Mouse (Mus musculus) WW6 (cell line): ENCODE data around the gene Itgb5.

Source experiments
- DNase-seq: peaks from one replicate; pipeline ENCODE4 v3.0.0-alpha.2; 2013; ENCODE audit warnings: low read depth, low spot score

Gene Itgb5

DNA sequence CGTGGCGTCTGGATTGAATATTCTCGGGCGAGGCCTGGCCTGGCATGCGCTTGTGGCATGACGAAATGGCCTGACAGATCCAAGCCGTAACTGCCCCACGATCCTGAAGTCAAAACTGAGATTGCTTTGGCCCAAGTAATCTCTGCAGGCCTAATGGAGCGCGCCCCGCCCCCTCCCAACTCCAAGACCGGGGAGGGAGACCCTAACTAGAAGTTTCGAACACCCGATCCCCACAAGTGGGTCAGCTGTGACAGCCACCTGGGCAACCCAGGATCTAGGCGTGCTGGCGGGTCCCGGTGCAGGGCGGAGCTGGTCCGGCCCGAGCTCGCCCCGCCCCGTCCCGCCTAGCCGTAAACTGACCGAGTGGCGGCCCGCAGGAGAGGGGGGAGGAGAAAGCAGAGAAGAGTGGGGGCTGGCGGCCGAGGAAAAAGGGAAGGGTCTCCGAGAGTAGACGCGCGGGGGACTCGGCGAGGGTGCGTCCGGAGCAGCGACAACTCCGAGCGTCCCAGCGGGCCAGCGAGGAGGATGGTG lies at the start of gene Itgb5:
Gene Itgb5 (plus strand): TSS at position 365 of the 531 bp plus-strand sequence.
- DNase-seq, result no peak

DNA sequence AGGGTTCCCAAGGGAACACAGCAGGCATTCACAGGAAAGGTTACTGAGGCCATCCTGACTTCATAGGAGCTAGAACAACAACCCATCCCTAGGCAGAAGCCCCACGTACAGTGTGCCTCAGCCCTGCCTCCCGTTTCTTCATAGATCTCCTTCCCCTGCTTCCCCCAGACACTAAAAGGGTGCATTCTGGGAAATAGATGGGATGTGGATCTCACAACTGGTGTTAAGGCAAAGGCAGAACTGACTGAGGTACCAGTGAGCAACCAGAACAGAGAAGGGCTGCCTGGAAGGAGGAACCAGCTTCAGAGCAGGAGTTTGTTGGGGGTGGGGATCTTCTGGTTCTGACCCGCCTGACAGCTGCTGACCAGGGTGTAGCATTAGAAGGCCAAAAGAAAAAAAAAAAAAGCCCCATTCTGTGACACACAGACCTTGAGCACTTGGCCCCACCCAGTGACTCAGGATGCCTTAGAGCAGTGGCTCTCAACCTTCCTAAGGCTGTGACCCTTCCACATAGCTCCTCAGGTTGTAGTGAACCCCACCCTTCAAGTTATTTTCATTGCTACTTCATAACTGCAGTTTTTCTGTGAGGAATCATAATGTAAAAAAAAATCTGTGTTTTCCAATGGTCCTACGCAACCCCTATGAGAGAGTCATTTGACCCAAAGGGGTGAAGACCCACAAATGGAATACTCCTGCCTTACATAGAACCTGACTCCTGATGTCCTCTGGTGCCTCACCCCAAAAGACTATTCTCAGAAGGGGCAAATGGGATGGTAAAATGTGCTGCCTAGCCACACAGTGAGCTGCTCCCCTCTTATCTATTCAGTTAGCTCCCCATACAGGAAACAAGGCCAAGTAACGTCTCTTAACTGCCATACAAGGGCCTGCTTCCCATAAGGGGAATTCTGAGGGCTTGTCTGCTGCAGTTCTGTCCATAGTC lies 47.4 kb upstream of the Itgb5 start:
- no peak for DNase-seq

DNA sequence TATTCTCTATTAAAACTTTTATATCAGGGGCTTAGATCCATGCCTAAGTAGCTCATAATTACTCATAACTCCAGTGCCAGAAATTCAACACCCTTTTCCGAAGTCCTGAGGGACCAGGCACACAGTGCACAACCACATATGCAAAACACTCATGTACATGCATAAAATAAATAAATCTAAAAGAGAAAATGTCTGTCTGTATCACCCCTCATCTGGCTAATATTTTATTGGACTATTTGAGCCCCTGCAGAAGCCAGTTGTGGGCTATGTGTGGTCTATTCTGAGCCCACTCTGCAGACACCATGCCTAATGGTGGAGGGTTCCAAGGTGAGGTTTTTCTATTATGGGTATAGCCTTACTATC lies 46.8 kb upstream of the Itgb5 start:
- DNase-seq, result no peak

DNA sequence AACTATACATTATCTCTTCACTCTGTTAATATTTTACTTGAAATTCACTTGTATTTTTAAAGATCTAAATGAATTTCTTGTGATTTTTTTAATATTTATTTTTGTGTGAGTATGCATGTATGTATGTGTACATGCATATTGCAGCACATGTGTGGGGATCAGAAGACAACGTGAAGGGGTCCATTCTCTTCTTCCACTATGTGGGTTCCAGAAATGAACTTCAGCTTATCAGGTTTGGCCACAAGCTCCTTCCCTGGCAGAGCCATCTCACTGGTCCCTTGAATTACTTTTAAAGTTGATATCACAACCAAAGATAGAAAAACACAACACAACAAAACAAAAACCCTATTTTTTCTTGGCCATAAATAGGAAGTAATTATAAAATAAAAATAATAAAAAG lies 44.9 kb upstream of the Itgb5 start:
- DNase-seq, result no peak

DNA sequence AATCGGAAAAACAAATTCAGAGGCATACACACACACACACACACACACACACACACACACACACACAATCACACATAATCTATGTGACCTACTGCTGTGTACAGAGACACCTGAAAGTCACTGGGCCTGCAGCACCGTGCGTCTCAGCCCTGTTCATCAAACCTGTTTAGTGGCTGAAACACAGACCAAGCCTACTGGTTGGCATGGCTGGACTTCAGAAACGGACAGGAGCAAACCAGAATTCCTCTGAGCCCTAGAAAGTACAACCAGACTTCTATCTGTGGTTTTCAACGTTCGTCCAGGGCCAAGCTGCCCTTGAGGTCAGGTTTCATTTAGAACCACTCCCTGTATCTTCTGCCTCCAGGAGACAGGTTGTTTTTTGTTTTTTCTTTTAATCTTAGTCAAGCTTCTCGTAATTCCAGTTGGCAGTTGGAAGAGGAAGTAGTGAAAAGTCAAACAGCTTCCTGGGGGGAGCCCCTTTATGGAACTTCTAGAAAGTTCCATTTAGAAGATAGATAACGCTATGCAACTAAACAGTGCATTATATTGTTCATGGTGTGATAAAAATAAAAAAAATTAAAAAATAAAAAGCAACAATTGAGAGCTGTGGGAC lies 44.3 kb upstream of the Itgb5 start:
- DNase-seq, result no peak

DNA sequence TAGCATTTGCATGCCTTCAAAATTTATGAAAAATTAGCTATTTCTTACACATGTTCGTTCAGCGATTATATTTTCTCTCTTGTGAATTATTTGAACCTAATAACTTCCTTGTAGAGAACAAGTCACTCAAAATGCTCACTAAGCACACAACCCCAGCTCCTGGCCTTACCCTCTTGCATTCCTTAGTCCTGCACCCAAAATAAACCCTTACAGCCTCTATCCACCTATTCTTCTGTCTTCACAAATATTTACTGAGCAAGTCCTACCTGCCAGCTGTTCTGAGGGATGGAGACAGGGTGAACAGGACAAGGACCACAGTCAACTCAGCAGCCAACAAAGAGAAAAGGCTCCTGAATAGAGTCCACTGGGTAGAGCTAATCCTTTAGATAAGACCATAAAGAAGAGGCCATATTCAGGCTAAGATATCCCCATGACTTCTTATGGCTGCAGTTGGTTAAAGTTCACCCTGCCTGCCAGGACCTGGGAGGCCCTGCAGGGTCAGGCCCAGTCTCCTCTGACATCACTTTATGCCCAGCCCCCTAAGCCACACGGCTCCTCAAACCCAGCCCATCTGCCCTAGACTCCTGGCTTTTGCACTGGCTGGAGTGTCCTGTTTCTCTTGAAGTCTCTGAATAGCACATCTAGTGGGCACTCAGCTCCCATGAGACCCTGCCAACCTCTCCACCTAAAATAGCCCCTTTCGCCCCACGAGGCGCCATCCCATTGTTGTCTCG lies 42.6 kb upstream of the Itgb5 start:
- no peak for DNase-seq

DNA sequence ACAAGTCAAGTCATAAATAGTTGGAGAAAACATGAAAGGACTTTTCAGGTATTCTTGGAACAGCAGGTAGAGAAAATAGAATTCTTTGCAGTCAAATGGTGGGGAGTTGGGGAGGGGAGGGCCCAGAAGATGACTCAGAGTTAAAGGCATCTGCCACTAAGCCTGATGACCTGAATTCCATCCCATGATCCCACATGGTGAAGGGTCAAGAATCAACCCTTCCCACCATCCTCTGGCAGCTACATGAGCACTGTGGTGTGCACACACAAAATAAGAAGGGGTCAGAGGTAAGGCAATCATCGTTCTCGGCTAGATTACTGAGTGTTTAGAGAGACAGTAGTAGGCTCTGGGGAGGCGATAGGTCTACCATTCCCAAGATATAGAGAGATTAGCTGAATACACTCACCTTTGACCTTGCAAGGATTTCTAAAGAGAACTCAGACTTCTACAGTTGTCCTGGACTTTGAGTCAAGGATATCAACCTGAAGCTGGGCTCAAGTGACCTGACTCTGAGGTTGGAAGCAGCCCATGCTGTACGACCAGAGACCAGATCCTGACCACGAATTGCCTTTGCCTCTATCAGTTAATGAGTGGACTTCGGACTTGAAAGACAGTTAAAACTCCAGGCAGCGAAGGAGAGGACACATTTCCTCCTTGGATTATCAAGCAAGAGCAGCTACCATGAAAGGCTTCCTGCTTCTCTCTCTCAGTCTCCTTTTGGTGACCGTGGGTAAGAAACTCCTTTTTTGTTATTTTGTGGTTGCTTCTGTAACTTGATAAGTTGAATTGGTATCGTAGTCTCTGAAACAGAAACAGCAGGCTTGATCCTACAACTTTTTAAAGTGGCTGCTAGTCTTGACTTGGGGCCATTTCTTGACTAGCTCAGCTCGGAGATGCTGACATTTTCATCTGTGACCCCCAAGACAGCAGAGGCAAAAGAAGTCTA lies 35.3 kb upstream of the Itgb5 start, which contains the start of gene Muc13:
Gene Muc13 (plus strand): TSS at position 192 of the 946 bp plus-strand sequence.
- no peak for DNase-seq

DNA sequence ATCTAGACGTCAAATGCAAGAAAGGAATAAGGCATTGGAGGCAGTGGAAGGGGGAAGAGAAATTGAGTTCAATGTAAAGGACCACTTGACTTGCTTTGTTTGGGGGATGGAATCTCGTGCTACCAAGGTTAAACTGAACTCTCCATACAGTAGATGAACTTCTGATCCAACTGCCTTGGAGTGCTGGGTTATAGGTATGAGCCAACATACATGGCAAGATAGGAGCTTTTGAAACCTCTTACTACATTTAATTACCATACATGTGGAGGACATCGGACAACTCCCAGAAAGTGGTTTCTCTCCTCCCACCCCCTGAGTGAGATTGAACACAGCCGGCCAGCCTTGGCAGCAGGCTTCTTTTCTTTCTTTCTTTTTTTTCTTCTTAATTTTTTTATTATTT lies 34.4 kb upstream of the Itgb5 start:
- no peak for DNase-seq

DNA sequence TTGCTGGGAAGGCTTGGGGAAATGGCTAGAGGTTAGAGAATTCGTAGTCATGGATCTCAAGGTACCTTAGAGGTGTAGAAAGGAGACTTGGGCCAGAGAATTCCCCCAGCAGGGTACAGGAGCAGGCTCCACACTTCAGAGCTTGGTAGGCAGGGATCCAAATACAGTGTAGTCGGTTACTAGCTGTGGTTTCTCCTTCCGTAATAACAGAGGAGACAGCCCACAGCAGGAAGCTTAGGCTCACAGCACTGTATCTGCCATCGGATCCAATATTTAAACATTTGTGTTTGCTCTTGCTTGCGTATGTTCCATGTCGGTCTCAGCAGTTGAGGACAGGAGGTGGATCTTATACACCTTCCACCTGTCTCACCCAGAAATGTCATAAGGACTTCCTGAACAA lies 33.6 kb upstream of the Itgb5 start:
- DNase-seq, result no peak

DNA sequence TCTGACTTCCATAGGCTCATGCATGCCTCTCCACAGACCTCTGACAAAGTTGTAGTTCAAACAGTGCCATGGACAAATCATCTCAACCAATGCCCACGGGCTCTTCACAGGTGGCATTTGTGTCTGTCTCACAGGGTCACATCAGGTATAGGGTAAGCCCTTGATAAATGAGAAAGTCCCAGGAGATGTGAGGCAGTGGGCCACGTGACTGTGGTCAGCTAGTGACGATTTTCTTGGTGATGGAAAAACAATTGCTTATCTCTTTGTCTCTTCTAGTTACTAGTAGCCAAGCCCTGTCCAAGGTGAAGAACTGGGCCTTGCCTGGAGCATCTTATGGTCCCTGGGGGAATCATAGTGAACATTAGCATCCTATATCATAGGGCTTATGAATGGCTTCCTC lies 32.7 kb upstream of the Itgb5 start:
- DNase-seq, result no peak

DNA sequence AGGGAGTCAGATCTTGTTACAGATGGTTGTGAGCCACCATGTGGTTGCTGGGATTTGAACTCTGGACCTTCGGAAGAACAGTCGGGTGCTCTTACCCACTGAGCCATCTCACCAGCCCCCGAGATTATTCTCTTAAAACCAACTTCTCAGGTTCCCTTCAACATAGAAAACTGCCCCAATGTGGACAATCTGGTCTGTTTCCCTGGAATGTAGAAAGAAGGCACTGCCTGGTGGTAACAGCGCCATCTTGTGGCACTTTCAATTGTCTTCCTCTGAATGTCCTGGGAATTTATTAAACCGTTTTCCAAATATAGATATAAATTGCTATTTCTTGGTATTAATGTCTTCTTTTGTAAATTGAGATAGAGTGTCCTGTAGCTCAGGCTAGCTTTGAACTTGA lies 31.6 kb upstream of the Itgb5 start:
- no peak for DNase-seq

DNA sequence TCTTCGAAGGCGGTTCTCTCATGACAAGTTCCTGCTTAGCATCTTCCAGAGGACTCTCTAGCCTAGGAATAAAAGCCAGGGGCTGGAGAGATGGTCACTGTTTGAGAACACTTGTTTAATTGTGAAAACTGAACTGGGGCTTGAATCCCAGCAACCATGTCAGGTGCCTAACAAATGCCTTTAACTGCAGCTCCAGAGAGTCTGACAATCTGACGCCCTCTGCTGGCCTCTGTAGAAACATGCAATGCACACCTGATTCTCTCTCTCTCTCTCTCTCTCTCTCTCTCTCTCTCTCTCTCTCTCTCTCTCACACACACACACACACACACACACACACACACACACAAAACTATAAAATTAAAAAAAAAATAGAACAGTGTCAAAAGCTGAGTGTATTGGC lies 19.5 kb upstream of the Itgb5 start:
- no peak for DNase-seq

DNA sequence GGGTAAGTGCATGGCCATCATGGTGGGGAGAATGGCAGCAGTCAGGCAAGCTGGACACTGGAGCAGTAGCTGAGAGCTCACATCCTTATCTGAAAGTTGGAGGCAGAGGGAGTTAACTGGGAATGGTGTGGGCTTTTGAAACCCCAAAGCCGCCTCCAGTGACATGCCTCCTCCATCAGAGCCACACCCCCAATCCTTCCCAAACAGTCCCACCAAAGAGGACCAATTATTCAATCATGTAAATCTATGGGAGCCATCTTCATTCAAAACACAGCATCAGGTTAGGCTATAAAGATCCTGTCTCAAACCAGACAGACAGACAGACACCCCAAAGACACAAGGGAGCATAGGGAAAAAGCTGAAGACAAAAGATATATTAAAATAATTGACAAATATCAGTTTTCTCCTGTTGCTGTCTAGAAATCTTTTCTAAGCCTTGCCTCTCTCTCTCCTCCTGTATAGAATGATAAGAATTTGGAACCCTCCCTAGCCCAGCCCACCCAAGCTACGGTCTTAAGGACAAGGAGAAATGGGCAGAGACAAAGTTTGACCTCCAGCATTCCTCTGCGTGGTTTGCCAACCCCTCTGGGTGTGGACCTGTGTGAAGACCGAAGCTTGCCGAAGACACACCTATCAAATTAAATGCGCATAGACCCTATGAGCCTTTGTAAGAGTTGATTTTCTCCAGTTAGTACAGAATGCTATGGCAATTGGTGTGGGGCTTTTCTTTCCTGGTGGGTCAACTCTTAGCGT lies 10.9 kb upstream of the Itgb5 start:
- DNase-seq, result no peak

DNA sequence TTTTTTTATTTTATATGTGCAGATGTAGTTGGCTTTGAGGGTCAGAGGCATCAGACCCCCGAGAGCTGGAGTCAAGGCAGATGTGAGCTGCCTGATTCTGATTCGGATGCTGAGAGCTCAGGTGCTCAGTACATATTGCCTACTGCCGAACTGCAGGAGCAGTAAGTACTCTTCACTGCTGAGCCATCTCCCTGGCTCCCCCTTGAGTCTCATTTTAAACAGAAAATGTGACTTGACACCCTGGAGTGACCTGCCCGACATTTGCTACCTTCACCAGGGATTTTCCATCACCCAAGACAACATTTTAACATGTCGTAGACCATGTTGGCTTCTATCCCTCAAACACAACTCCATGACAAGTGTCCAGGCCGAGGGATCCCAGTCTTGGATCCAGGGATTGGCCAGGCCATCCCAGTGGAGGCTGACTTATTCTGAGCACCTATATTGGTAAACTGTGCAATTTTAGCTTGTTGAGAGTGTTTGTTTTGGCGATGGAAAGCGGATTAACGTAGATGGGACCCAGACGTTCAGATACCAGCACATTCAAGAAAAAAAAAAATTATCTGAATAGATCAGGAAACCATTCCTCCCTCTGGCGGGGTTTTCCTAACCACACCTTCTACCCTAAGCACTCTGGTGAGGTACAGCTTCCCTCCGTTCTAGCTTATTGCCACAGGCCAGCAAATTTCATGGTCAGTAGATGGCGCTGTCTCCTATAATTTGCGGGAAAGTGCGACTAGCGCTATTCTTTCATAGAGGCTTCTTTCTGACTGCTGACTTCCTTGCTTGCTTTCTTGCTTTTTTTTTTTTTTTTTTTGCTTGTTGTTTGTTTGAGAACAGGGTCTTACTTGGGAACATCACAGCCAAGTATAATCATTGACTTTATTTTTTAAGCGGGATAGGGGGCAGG lies 8.9 kb upstream of the Itgb5 start:
- DNase-seq, result no peak

DNA sequence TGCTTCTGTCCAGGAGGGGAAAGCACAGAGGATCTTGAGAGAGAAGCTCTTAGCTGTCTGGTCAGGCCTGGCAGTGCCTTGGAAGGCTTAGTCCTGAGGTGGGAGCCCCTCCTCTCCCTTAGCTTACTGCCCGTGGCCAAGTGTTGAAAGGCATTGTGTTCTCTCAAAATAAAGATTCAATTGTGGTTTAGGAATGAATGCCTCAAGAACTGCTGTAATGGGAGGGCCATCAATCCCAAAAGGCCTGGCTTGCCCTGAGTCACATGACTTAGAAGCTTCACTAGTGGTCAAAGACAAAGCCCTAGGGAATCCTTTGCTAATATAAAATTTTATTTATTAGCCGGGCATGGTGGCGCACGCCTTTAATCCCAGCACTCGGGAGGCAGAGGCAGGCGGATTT lies 4.9 kb upstream of the Itgb5 start:
- no peak for DNase-seq

DNA sequence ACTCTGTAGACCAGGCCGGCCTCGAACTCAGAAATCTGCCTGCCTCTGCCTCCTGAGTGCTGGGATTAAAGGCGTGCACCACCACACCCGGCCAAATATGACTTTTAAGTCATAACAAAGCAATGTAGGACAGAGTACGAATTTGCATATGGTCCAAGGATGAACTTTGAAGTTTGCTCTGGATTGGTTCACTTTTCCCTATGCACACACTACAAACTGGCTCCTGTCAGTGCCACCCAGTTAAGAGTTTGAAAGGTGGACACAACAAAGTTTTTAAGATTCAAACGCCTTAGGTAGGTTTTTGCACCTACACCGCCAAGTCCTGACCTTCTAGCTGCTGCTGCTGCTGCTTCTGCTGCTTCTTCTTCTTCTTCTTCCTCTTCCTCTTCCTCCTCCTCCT lies 969 bp upstream of the Itgb5 start:
- no peak for DNase-seq

DNA sequence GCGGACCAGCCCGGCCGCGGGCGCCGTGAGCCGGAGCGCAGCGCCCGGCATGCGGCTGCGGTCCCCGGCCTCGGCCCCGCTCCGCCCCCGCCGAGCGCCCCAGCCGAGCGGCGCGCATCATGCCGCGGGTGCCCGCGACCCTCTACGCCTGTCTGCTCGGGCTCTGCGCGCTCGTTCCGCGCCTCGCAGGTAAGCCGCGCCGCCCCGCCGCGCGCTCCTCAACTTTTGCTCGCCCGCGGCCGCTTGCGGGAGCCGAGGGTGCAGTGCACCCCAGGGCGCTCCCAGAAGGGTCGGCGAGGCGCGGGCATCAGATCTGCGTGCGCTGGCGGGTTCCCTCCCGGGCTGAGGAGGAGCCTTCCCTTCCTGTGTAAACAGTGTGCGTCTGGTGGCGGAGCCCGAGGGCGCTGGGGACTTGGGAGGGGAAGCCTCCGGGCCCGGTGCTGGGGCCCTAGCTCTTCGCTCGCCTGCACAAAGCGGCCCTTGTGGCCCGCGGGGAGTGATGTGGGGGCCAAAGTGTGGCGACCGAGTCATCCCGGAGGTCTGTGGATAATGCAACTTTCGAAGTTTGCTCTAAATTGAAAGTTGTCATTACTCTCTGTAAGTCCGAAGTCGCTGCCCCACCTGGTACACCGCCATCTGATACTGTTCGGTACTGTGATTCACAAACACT lies 512 bp downstream of the Itgb5 start:
- DNase-seq, result no peak

DNA sequence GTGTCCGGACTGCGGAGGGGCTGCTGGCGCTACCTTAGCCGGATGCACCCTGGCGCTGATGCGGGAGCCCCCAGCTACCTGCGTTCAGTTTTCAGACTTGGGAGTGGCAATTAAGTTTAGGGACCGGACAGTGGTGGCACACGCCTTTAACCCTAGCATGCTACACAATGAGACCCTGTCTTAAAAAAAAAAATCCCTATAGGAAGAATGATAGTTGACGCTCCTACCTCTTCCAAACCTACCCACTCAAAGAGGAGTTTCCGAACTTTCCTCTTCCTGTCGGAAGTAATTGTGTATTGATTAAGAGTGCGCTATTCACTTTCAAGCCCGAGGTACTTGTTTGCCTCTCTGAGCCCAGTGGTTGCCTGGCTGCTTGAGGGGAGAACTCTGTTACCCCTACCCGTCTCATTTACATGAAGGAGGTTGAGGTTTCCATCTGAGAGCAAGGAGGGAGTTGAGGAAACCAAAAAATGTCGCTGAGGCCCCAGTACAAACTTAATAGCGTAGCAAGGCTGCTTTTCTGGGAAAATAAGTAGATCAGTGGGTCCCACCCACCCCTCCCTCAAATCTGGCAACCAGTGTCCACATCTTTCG lies 1.1 kb downstream of the Itgb5 start:
- DNase-seq, result no peak
